Comparison of ENCODE assay signal across 24 mouse cellular contexts in genomic region chr14:34274141-34274540, GRCm38 (mm10). TPM values are rescaled to one million over a fixed set of nuclear protein-coding genes. Genes with fewer than 3 reads are reported as not detected.
DNase-seq lines count a peak whose midpoint lies in the region; ATAC-seq lines count a peak whose summit lies in the region.
"Had no signal": no experiment of that assay in that cellular context is flagged by ENCODE, and none has a peak within 500 bp of the region (broad histone marks: within the 10 kb centered on the region; RNA-seq: fewer than 3 reads in every experiment).

No protein-coding gene starts in this region.

- no peak overlapping the region for H3K9ac ChIP-seq in liver, embryonic 15.5 days
- H3K9ac ChIP-seq: embryonic facial prominence, embryonic 15.5 days; heart, embryonic 13.5 days had no signal

- no peaks in the 10 kb centered on the region for H3K4me1 ChIP-seq in liver, embryonic 15.5 days (replicated peaks)
- H3K4me1 ChIP-seq: embryonic facial prominence, embryonic 15.5 days; forebrain, embryonic 10.5 days; heart, embryonic 13.5 days had no signal

- no peaks in the 10 kb centered on the region for H3K27me3 ChIP-seq in liver, embryonic 15.5 days
- H3K27me3 ChIP-seq: CH12.LX; embryonic facial prominence, embryonic 15.5 days; heart, embryonic 13.5 days; Patski had no signal

- no peaks in the 10 kb centered on the region for H3K9me3 ChIP-seq in liver, embryonic 15.5 days (replicated peaks)
- H3K9me3 ChIP-seq: embryonic facial prominence, embryonic 15.5 days; forebrain, embryonic 10.5 days; heart, embryonic 13.5 days had no signal

- no peak overlapping the region for H3K4me3 ChIP-seq in liver, embryonic 15.5 days (replicated peaks)
- H3K4me3 ChIP-seq: embryonic facial prominence, embryonic 15.5 days; erythroblast, embryonic 14.5 days; forebrain, embryonic 10.5 days; gastrocnemius, adult 2 months; heart, embryonic 13.5 days had no signal

- 77% methylated on average over 3 of the region's 3 CpGs for WGBS in liver, embryonic 15.5 days (ENCODE audit: insufficient replicate concordance)

- peak; percentile 19; the same call in 1 of the 2 replicates for ATAC-seq in liver, embryonic 15.5 days (ENCODE audit: insufficient read depth)
- no peak for ATAC-seq in megakaryocyte, adult 5-6 weeks (ENCODE audit: poor library complexity, severe bottlenecking)
- ATAC-seq: activated CD4-positive, CD25-positive, alpha-beta regulatory T cell, adult 4 months; forebrain, embryonic 14.5 days; Patski had no signal

- H3K36me3 ChIP-seq in liver, embryonic 15.5 days (replicated peaks) = no peaks in the 10 kb centered on the region
- H3K36me3 ChIP-seq: embryonic facial prominence, embryonic 15.5 days; forebrain, embryonic 10.5 days; heart, embryonic 13.5 days had no signal

- H3K4me2 ChIP-seq in liver, embryonic 15.5 days = 0 out of 2 replicates have a peak overlapping the region, but pooled peaks have one; percentile 20
- H3K4me2 ChIP-seq: embryonic facial prominence, embryonic 15.5 days; heart, embryonic 13.5 days had no signal

- peak; percentile 58 for DNase-seq in kidney, adult 9 months
- DNase-seq in kidney, postnatal 10 days = no peak
- DNase-seq in adipocyte (ENCODE audit: low spot score) = peak; percentile 23
- DNase-seq in yolk sac, embryonic 10.5 days (ENCODE audit: low spot score) = peak; percentile 26
- DNase-seq: adrenal gland, adult 2 months; adrenal gland, postnatal 25 days; cerebellum, adult 2 months; cerebellum, postnatal 10 days; embryo, embryonic 11 days; gastrocnemius, adult 2 months; gastrocnemius, postnatal 25 days; heart, postnatal 36 days had no signal

- 0 out of 2 replicates have a peak overlapping the region, but pooled peaks have one; percentile 24 for H3K27ac ChIP-seq in liver, embryonic 15.5 days (replicated peaks)
- H3K27ac ChIP-seq: embryonic facial prominence, embryonic 15.5 days; forebrain, embryonic 10.5 days; gastrocnemius, adult 2 months; heart, embryonic 13.5 days had no signal

RNA-seq across cellular contexts. Expression of gene Shld2, which starts 36.2 kb away (rescaled TPM):
- 7.1 and 8.4 TPM in 2 replicates for polyA plus RNA-seq in liver, embryonic 15.5 days (2015; fragmentation: Nextera tagmentation; extraction: Ambion mirVana)
- 11.5 and 13.4 TPM in 2 replicates for total RNA-seq in megakaryocyte, adult 5-6 weeks (2015)
- 12.9 and 14.6 TPM in 2 replicates for total RNA-seq in megakaryocyte, adult 5-6 weeks (2017)

RNA-seq across cellular contexts. Expression of gene Glud1, which starts 36.4 kb away (rescaled TPM):
- polyA plus RNA-seq in liver, embryonic 15.5 days (2015; fragmentation: Nextera tagmentation; extraction: Ambion mirVana) = 142 and 159 TPM in 2 replicates
- 362 and 395 TPM in 2 replicates for total RNA-seq in megakaryocyte, adult 5-6 weeks (2015)
- 294 and 308 TPM in 2 replicates for total RNA-seq in megakaryocyte, adult 5-6 weeks (2017)

RNA-seq across cellular contexts. Expression of gene Syt15, which starts 54.7 kb away (rescaled TPM):
- polyA plus RNA-seq in liver, embryonic 15.5 days (2015; fragmentation: Nextera tagmentation; extraction: Ambion mirVana) = 0.43 and 0.44 TPM in 2 replicates
- not detected in 2 replicates for total RNA-seq in megakaryocyte, adult 5-6 weeks (2015)
- total RNA-seq in megakaryocyte, adult 5-6 weeks (2017) = not detected in 2 replicates
- total RNA-seq: CH12.LX; granulocyte monocyte progenitor cell, adult 5-6 weeks had no signal
- polyA plus RNA-seq: embryonic facial prominence, embryonic 11.5 days; erythroblast, embryonic 14.5 days had no signal
